Mouse (Mus musculus) olfactory bulb, adult 2 months (tissue): ENCODE measurements around the gene Fam83d.

Experiments
- CTCF ChIP-seq: fragments of 200-500 bp; IDR thresholded peaks from 2 replicates; pipeline ENCODE4 v1.5.1; 2012; ENCODE audit warnings: low read depth, mild to moderate bottlenecking, low read length, moderate library complexity; ENCODE audit not compliant: insufficient read depth
- POLR2A ChIP-seq: fragments of 200-500 bp; IDR thresholded peaks from 2 replicates; pipeline ENCODE4 v1.6.1; 2012; ENCODE audit warnings: mild to moderate bottlenecking, low read depth, low read length, moderate library complexity; ENCODE audit not compliant: insufficient read depth

DNA sequence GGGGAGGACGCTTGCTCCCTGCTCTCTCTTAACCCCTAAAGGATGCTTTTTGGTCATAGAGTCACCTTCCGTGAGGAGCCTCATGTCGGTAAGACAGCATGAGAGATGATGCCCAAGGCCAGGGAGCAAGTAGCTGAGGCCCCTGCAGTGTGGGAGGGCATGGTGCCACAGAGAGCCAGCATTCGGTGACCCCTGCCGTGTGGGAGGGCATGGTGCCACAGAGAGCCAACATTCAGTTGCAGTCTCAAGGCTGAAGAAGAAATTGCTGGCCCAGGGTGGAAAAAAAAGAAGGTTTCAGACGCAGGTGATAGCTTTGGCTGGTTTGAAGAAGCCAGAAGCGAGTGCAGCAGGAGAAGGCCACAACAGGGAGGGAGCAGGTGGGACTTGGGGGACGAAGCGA, 35.4 kb upstream of the Fam83d start:
- TF ChIP-seq CTCF (no peak), POLR2A (no peak)
